Mouse (Mus musculus): ENCODE results near the gene Cyp46a1.

DNA sequence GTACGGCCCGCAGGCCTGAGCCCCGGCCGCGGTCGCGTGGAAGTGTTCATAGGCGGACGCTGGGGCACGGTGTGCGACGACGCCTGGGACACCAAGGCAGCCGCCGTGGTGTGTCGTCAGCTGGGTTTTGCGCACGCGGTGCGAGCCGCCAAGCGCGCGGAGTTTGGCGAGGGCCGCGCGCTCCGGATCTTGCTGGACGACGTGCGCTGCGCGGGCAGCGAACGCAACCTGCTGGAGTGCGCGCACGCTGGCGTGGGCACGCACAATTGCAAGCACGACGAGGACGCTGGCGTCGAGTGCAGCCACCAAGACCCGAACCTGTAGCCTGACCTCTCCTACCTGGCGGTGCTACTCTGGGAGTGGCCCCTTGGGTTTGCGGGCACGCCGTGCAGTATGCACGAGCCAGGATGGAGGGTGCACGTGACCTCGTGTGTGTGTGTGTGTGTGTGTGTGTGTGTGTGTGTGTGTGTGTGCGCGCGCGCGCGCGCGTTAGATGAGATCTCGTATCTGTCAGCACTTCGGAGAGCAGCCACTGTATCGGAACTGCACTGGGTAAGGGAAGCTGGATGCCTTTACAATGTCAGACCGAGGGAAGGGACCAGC, 6.2 kb upstream of the Cyp46a1 start:
- TF ChIP-seq CTCF (IDR thresholded peaks at IDR 0.05; ENCODE audit: borderline replicate concordance, extremely low read depth, insufficient read depth, insufficient read length) (no peak), POLR2A (IDR thresholded peaks at IDR 0.05; ENCODE audit: borderline replicate concordance, extremely low read depth, insufficient read depth, insufficient read length, poor library complexity, severe bottlenecking) (0 out of 2 replicates have a peak, but pooled peaks have one; percentile 20)
